Mouse (Mus musculus): ENCODE measurements around the gene Hic2. TPM values are rescaled to one million over a fixed set of nuclear protein-coding genes. Genes with fewer than 3 reads are reported as not detected.

Gene Hic2
- total and polyA plus RNA-seq, 3 experiments: 1.2 to 2.0 (median 1.5) TPM

DNA sequence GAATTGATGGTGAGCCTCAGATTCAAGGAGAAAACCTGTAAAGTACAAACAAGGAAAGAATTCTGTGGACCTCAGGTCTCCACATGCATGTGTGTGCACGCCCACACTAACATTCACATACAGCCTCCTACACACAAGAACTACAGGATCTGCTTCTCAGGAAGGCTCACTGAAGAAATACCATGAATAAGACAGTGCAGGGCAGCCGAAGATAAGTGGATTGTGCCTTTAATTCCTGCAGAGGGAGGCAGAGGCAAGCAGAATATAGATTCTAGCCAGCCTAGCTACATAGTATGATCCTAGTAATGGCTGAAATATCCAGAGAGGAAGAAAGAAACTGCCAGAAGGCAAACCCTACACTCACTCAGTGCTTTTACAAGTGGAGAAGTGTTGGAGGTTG, 31.4 kb upstream of the Hic2 start:
- intact Hi-C loops (cut with DNase I): loop anchor here (2.0 kb wide), 1 partner anchor 55 kb away; the partner anchor contains the start of gene Ccdc116
- H3K27me3 ChIP-seq (ENCODE audit: control insufficient read depth, insufficient read depth, low read length): no peaks in the 10 kb centered on the region
- peaks cover 4% of the 10 kb centered on the region for H3K36me3 ChIP-seq (ENCODE audit: control insufficient read depth, insufficient read depth, low read length)
- no peak overlapping the region for H3K27ac ChIP-seq
- 51% methylated on average over 2 of the region's 2 CpGs for whole genome bisulfite sequencing
- TF ChIP-seq CTCF (IDR thresholded peaks at IDR 0.05) (no peak), POLR2A (IDR thresholded peaks at IDR 0.05; ENCODE audit: insufficient read depth, low read depth, low read length) (no peak), EP300 (IDR thresholded peaks at IDR 0.05; ENCODE audit: insufficient read depth, low read depth, low read length) (no peak)
- peaks cover 2% of the 10 kb centered on the region for H3K4me1 ChIP-seq (ENCODE audit: control insufficient read depth, insufficient read depth, low read length)
- H3K4me3 ChIP-seq: no peak overlapping the region
- peaks cover 11% of the 10 kb centered on the region for H3K79me2 ChIP-seq (replicated peaks; ENCODE audit: control insufficient read depth, insufficient read depth, low read length)
- DNase-seq: no peak
- H3K9ac ChIP-seq (ENCODE audit: low read depth, low read length): no peak overlapping the region

DNA sequence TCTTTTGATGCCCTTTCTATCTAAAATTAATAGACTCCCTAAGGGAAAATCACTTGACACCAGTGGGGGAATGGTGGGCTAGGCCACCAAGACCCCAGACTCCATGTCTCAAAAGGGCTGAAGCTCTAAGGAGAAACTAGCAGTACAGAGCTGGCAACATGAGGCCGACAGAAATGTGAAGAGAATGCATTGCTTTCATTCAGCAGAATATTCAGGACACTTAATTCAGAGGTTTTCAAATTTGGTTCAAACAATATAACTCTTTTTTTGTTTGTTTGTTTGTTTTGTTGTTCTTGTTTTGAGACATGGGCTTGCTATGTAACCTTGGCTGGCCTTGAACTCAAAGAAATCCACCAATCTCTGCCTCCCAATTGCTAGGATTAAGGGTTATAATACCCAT, 30.8 kb upstream of the Hic2 start, which contains the start of gene Ube2l3:
Ube2l3 (minus strand) TSS at position 101 of the 400 bp plus-strand sequence.
- Histone ChIP-seq H3K79me2 (replicated peaks; ENCODE audit: control insufficient read depth, insufficient read depth, low read length) (peaks cover 10% of the 10 kb centered on the region), H3K36me3 (ENCODE audit: control insufficient read depth, insufficient read depth, low read length) (peaks cover 4% of the 10 kb centered on the region), H3K27me3 (ENCODE audit: control insufficient read depth, insufficient read depth, low read length) (no peaks in the 10 kb centered on the region), H3K4me3 (peak within 1 kb of the TSS; percentile 64), H3K4me1 (ENCODE audit: control insufficient read depth, insufficient read depth, low read length) (peaks cover 2% of the 10 kb centered on the region), H3K9ac (ENCODE audit: low read depth, low read length) (peak within 1 kb of the TSS; percentile 96), H3K27ac (peak within 1 kb of the TSS; percentile 76)
- intact Hi-C loops (cut with DNase I): no loop called here
- no peak for DNase-seq
- no peak for TF ChIP-seq EP300 (IDR thresholded peaks at IDR 0.05; ENCODE audit: insufficient read depth, low read depth, low read length)
- TF ChIP-seq POLR2A (IDR thresholded peaks at IDR 0.05; ENCODE audit: insufficient read depth, low read depth, low read length): no peak
- 78% methylated on average over 1 of the region's 1 CpGs for WGBS

DNA sequence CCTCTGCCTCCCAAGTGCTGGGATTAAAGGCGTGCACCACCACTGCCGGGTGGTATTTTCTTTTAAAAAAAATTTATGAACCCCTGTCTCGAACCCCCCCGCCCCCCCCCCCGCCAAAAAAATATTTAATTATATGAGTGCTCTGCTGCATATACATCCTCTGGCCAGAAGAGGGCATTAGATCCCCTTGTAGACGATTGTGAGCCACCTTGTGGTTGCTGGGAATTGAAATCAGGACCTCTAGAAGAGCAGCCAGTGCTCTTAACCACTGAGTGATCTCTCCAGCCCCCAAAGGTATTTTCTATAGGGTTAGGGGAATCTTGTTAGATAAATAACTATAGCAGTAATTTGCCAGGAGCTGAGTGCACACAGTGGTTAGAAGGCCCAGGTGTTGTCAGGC, 28.4 kb upstream of the Hic2 start:
- 5% methylated on average over 6 of the region's 6 CpGs for WGBS
- H3K27ac ChIP-seq: no peak overlapping the region
- H3K27me3 ChIP-seq (ENCODE audit: control insufficient read depth, insufficient read depth, low read length): no peaks in the 10 kb centered on the region
- peaks cover 6% of the 10 kb centered on the region for H3K79me2 ChIP-seq (replicated peaks; ENCODE audit: control insufficient read depth, insufficient read depth, low read length)
- DNase-seq: peak in 1 of 2 experiments; percentile 24
- intact Hi-C loops (cut with DNase I): loop anchor here (5.0 kb wide), 2 partner anchors 73 to 87 kb away; partner anchors contain the start of gene Sdf2l1
- no peaks in the 10 kb centered on the region; the same call in 1 of the 2 replicates for H3K36me3 ChIP-seq (ENCODE audit: control insufficient read depth, insufficient read depth, low read length)
- no peak overlapping the region for H3K4me3 ChIP-seq
- peak; percentile 67 for TF ChIP-seq CTCF (IDR thresholded peaks at IDR 0.05)
- TF ChIP-seq POLR2A (IDR thresholded peaks at IDR 0.05; ENCODE audit: insufficient read depth, low read depth, low read length): no peak
- TF ChIP-seq EP300 (IDR thresholded peaks at IDR 0.05; ENCODE audit: insufficient read depth, low read depth, low read length): no peak
- no peaks in the 10 kb centered on the region; the same call in 1 of the 2 replicates for H3K4me1 ChIP-seq (ENCODE audit: control insufficient read depth, insufficient read depth, low read length)
- H3K9ac ChIP-seq (ENCODE audit: low read depth, low read length): no peak overlapping the region

DNA sequence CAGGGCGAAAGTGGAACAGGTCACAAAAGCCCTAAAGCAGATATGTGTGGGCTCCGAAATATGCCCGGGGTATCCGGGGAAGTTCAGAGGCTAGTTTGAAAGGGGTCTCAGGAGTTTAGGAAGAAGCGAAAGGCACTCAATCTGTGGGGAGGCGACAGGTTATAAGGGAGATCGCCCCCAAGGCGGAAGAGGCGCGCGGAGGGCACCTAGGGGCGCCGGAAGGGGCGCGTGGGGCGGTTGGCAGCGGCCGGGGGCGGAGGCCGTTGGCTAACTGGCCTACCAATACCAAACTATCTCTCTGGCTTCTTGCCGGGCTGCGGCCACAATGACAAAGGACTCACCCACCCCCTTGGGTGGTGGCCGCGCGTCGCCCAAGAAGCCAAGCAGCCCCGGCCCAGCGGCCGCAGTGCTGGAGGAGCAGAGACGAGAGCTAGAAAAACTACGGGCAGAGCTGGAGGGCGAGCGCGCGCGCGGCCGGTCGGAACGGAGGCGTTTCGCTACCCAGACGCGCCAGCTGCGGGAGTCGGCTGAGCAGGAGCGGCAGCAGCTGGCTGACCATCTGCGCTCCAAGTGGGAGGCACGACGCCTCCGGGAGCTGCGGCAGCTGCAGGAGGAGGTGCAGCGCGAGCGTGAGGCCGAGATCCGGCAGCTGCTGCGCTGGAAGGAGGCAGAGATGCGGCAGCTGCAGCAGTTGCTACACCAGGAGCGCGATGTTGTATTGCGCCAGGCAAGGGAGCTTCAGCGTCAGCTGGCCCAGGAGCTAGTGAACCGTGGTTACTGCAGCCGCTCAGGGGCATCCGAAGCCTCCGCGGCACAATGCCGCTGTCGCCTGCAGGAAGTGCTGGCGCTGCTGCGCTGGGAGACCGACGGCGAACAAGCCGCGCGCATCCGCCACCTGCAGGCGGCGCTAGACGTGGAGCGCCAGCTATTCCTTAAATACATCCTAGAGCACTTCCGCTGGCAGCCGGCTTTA, 24.7 kb upstream of the Hic2 start, which contains the start of gene Rimbp3:
Rimbp3 (plus strand) TSS at position 215 of the 973 bp plus-strand sequence.
- TF ChIP-seq POLR2A (IDR thresholded peaks at IDR 0.05; ENCODE audit: insufficient read depth, low read depth, low read length) (no peak), EP300 (IDR thresholded peaks at IDR 0.05; ENCODE audit: insufficient read depth, low read depth, low read length) (0 out of 2 replicates have a peak, but pooled peaks have one; percentile 54), CTCF (IDR thresholded peaks at IDR 0.05) (peak; percentile 97; the same call in 1 of the 2 replicates)
- peak within 1 kb of the TSS; percentile 20 for H3K27ac ChIP-seq
- H3K27me3 ChIP-seq (ENCODE audit: control insufficient read depth, insufficient read depth, low read length): no peaks in the 10 kb centered on the region
- H3K79me2 ChIP-seq (replicated peaks; ENCODE audit: control insufficient read depth, insufficient read depth, low read length): no peaks in the 10 kb centered on the region
- DNase-seq: peak; percentile 88 to 90
- no peaks in the 10 kb centered on the region for H3K36me3 ChIP-seq (ENCODE audit: control insufficient read depth, insufficient read depth, low read length)
- intact Hi-C loops (cut with DNase I): loop anchor here (5.0 kb wide), 2 partner anchors 76 to 84 kb away; partner anchors contain the start of gene Sdf2l1
- peak within 1 kb of the TSS; percentile 80 for H3K9ac ChIP-seq (ENCODE audit: low read depth, low read length)
- H3K4me1 ChIP-seq (ENCODE audit: control insufficient read depth, insufficient read depth, low read length): peaks cover 2% of the 10 kb centered on the region
- 1% methylated on average over 85 of the region's 85 CpGs for WGBS
- peak within 1 kb of the TSS; percentile 68 for H3K4me3 ChIP-seq

DNA sequence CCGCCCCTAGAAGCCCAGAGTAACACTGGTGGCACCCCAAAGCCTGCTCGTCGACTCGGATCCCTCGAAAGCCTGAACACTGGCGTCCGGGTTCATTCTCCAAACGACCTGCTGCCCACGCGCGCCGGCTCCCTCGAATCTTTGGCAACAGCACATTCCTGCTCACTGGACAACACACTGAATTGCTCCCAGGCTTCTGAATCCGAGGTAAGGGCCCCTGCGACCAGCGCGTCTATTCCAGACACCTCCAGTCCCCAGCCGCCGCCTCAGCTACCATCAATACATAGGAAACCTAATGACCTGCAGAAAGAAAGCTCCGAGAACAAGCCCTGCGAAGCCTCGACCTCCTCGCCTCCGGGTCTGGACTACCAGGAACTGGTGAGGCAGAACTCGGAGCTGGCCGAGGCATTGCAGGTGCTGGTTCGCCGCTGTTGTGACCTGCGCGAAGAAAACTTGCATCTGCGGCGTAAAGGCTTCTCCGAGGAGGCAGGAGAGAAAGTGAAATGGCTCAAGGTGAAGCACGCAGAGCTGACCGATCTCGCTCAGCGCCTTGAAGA, 23.9 kb upstream of the Hic2 start:
- WGBS: 2% methylated on average over 37 of the region's 37 CpGs
- TF ChIP-seq EP300 (IDR thresholded peaks at IDR 0.05; ENCODE audit: insufficient read depth, low read depth, low read length) (no peak), CTCF (IDR thresholded peaks at IDR 0.05) (no peak), POLR2A (IDR thresholded peaks at IDR 0.05; ENCODE audit: insufficient read depth, low read depth, low read length) (no peak)
- no peaks in the 10 kb centered on the region for H3K36me3 ChIP-seq (ENCODE audit: control insufficient read depth, insufficient read depth, low read length)
- no peak for DNase-seq
- 0 out of 2 replicates have a peak overlapping the region, but pooled peaks have one; percentile 4 for H3K9ac ChIP-seq (ENCODE audit: low read depth, low read length)
- H3K27ac ChIP-seq: no peak overlapping the region
- H3K27me3 ChIP-seq (ENCODE audit: control insufficient read depth, insufficient read depth, low read length): no peaks in the 10 kb centered on the region
- H3K4me1 ChIP-seq (ENCODE audit: control insufficient read depth, insufficient read depth, low read length): peaks cover 2% of the 10 kb centered on the region
- no peaks in the 10 kb centered on the region for H3K79me2 ChIP-seq (replicated peaks; ENCODE audit: control insufficient read depth, insufficient read depth, low read length)
- peak overlapping the region; percentile 68 for H3K4me3 ChIP-seq
- intact Hi-C loops (cut with DNase I): loop anchor here (5.0 kb wide), 2 partner anchors 77 to 83 kb away; partner anchors contain the start of gene Sdf2l1
